Mouse (Mus musculus): ENCODE results near the gene Dtx1. TPM values are rescaled to one million over a fixed set of nuclear protein-coding genes. Genes with fewer than 3 reads are reported as not detected.

Dtx1 gene
- polyA plus RNA-seq, 1 experiment from 2014 or later, result 0.30 TPM

GRCm38 (mm10) chr5:120679676-120680555 lies 31.8 kb downstream of the Dtx1 start:
- POLR2A ChIA-PET, result no interaction called here
- DNase-seq (ENCODE audit: low read depth, low spot score), result no peak
- no peak for ATAC-seq
- CTCF ChIA-PET, result interaction anchor here (1.2 kb wide), 2 partner anchors 35 to 48 kb away, joined by 3 read pairs; no protein-coding TSS in a partner anchor
- in situ Hi-C loops (cut with MboI; ENCODE audit: low pct_unique_long_range_greater_than_20kb), result loop anchor here (5.0 kb wide), 1 partner anchor 63 kb away; no protein-coding TSS in a partner anchor
- H3K27me3 ChIP-seq, result peaks cover 3% of the 10 kb centered on the region
- TF ChIP-seq CTCF (IDR thresholded peaks at IDR 0.05), result no peak

GRCm38 (mm10) chr5:120677516-120677915 lies 34.2 kb downstream of the Dtx1 start:
- ATAC-seq (no peak), DNase-seq (ENCODE audit: low read depth, low spot score) (no peak)
- POLR2A ChIA-PET, result interaction anchor here (1.0 kb wide), 1 partner anchor 61 kb away, joined by 3 read pairs; no protein-coding TSS in a partner anchor
- no peak for TF ChIP-seq CTCF (IDR thresholded peaks at IDR 0.05)
- in situ Hi-C loops (cut with MboI; ENCODE audit: low pct_unique_long_range_greater_than_20kb), result loop anchor here (5.0 kb wide), 1 partner anchor 60 kb away; no protein-coding TSS in a partner anchor
- peaks cover 3% of the 10 kb centered on the region for H3K27me3 ChIP-seq
- CTCF ChIA-PET, result interaction anchor here (0.8 to 7.5 kb wide), 3 partner anchors 37 to 59 kb away, joined by 3 to 74 read pairs (median 7); no protein-coding TSS in a partner anchor

DNA sequence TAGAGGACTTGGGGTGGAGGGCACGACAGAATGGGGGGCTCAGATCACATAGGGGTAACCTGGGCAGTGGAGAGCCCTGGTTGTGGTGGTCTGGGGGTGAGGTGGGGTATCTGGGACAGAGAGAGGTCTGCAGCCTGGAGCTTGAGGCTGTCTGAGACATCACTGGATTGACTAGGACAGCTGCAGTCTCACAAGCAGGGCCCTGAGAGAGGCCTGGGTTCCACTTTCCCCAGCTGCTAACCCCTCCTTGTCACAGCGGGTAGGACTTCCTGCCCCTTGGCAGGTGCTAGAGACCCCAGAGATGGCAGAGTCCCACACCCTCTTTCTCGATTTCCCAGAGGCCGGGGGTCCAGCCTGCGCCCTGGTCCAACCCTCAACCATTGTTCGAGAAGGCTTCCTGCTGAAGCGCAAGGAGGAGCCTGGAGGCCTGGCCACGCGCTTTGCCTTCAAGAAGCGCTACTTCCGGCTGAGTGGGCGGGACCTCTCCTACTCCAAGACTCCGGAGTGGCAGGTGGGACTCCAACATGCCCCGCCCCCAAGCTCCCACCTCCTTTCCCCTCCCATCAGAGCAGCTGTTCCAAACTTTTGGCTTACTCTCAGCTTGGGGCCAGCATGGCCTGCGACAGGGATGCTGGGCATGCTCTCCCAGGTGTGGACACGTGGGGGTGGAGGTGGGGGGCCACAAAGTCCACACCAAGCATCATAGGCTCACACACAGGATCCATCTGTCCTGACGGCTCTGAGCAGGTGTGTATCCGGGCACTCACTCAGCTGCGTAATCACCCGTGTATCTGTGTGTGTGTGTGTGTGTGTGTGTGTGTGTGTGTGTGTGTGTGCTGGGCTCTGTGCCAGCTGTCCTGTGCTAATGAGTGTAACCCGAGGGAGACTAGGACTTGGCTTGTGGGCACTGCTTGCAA lies 37.2 kb downstream of the Dtx1 start:
- POLR2A ChIA-PET, result no interaction called here
- in situ Hi-C loops (cut with MboI; ENCODE audit: low pct_unique_long_range_greater_than_20kb), result loop anchor here (5.0 kb wide), 1 partner anchor 57 kb away; no protein-coding TSS in a partner anchor
- DNase-seq (ENCODE audit: low read depth, low spot score) (no peak), ATAC-seq (no peak)
- TF ChIP-seq CTCF (IDR thresholded peaks at IDR 0.05), result no peak
- CTCF ChIA-PET, result interaction anchor here (1.1 to 7.5 kb wide), 4 partner anchors 14 to 56 kb away, joined by 3 to 74 read pairs (median 4); partner anchors contain the start of gene Rasal1
- no peaks in the 10 kb centered on the region for H3K27me3 ChIP-seq

DNA sequence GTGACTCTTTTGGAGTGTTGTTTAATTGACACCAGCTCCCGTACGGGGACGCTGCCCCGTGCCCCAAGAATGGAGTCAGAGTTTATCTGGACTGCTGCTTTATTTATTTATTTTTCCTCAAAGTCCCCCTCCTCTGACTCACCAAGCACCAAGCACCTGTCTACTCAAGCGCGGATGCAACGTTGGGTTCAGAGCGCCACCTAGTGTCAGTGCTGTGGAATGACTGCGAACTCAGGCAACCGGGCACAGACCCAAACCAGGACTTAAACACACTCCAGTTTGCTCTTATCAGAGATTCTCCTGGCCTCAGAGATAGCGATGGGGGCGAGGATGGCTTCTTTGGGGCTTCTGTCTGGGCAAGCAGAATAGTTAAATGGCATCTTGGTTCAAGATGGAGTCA lies 38.1 kb downstream of the Dtx1 start:
- ChIA-PET POLR2A (no interaction called here), CTCF (interaction anchor here (0.7 to 7.5 kb wide), 3 partner anchors 24 to 55 kb away, joined by 3 to 74 read pairs (median 4); partner anchors contain the start of gene Rasal1)
- ATAC-seq (no peak), DNase-seq (ENCODE audit: low read depth, low spot score) (peak; percentile 33)
- no peaks in the 10 kb centered on the region for H3K27me3 ChIP-seq
- no peak for TF ChIP-seq CTCF (IDR thresholded peaks at IDR 0.05)
- in situ Hi-C loops (cut with MboI; ENCODE audit: low pct_unique_long_range_greater_than_20kb), result no loop called here

- DNase-seq (ENCODE audit: low read depth, low spot score), result no peak
- in situ Hi-C loops (cut with MboI; ENCODE audit: low pct_unique_long_range_greater_than_20kb), result no loop called here
- ATAC-seq, result no peak
- TF ChIP-seq CTCF (IDR thresholded peaks at IDR 0.05), result no peak
- H3K27me3 ChIP-seq, result no peaks in the 10 kb centered on the region
- CTCF ChIA-PET, result interaction anchor here (7.5 kb wide), 1 partner anchor 53 kb away, joined by 74 read pairs; no protein-coding TSS in a partner anchor
- POLR2A ChIA-PET, result no interaction called here
Observed at GRCm38 (mm10) chr5:120671865-120672264, 39.9 kb downstream of the Dtx1 start.

DNA sequence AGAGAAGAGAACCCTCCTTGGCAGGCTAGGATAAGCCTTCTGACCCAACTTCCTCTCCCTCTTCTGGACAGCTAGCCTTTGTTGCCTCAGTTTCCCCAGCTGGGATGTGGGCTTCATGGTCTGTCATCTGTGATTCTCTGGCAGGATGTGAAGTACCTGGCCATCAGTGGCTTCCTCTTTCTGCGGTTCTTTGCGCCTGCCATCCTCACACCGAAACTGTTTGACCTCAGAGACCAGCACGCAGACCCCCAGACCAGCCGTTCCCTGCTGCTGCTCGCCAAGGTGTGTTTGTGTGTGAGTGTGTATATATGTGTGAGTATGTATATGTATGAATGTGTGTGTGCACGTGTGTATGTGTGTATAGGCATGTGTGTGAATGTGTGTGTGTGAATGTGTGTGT lies 41.6 kb downstream of the Dtx1 start:
- in situ Hi-C loops (cut with MboI; ENCODE audit: low pct_unique_long_range_greater_than_20kb), result no loop called here
- CTCF ChIA-PET, result no interaction called here
- DNase-seq (ENCODE audit: low read depth, low spot score), result no peak
- no peaks in the 10 kb centered on the region for H3K27me3 ChIP-seq
- ATAC-seq, result no peak
- POLR2A ChIA-PET, result no interaction called here
- TF ChIP-seq CTCF (IDR thresholded peaks at IDR 0.05), result no peak

- ATAC-seq, result no peak
- CTCF ChIA-PET, result no interaction called here
- no peaks in the 10 kb centered on the region for H3K27me3 ChIP-seq
- no peak for TF ChIP-seq CTCF (IDR thresholded peaks at IDR 0.05)
- POLR2A ChIA-PET, result no interaction called here
- no peak for DNase-seq (ENCODE audit: low read depth, low spot score)
- in situ Hi-C loops (cut with MboI; ENCODE audit: low pct_unique_long_range_greater_than_20kb), result no loop called here
Observed at GRCm38 (mm10) chr5:120668761-120669160, 43.0 kb downstream of the Dtx1 start.

DNA sequence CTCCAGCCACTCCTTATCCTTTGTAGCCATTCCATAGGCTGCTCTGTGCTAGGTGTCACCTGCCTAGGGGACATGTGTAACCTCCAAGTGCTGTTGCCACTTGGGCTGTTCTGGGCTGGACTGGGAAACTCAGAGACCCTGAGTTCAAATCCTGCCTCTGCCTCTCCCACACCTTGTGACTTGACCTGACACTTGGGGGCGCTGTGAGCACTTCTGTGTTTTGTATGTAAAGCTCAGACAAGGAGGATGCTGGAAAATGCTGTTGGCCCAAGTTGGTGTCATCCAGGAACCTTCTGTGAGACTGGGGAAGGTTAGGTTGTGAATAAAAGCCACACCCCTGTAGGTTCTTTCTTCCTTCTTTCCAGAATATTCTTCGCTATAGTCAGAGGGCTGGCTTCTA lies 46.8 kb downstream of the Dtx1 start:
- no peaks in the 10 kb centered on the region for H3K27me3 ChIP-seq
- TF ChIP-seq CTCF (IDR thresholded peaks at IDR 0.05), result no peak
- ChIA-PET POLR2A (no interaction called here), CTCF (no interaction called here)
- in situ Hi-C loops (cut with MboI; ENCODE audit: low pct_unique_long_range_greater_than_20kb), result no loop called here
- ATAC-seq (no peak), DNase-seq (ENCODE audit: low read depth, low spot score) (no peak)

GRCm38 (mm10) chr5:120660816-120661215 lies 50.9 kb downstream of the Dtx1 start:
- ATAC-seq (no peak), DNase-seq (ENCODE audit: low read depth, low spot score) (no peak)
- in situ Hi-C loops (cut with MboI; ENCODE audit: low pct_unique_long_range_greater_than_20kb), result no loop called here
- H3K27me3 ChIP-seq, result no peaks in the 10 kb centered on the region
- ChIA-PET POLR2A (no interaction called here), CTCF (interaction anchor here (1.2 to 1.4 kb wide), 2 partner anchors 15 to 86 kb away, joined by 3 read pairs; no protein-coding TSS in a partner anchor)
- no peak for TF ChIP-seq CTCF (IDR thresholded peaks at IDR 0.05)

DNA sequence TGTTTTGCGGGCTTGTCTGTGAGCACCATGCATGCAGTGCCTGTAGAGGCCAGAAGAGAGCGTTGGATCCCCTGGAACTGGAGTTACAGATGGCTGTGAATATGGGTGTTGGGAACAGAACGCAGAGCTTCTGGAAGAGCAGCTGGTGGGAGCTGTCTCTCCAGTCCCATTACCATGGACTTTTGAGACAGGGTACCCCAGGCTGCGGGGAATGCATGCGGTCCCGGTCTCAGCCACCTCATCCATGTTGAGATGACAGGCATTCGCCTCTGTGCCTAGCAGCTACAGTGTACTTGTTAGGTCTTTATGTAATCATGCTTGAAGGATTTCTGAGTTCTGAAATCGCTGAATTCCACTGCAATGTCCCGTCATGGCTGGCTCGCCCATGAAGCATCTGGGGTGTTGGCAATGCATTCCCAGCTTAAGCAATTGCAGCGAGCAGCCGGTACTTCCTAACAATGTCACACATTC lies 55.4 kb downstream of the Dtx1 start:
- H3K27me3 ChIP-seq, result no peaks in the 10 kb centered on the region
- TF ChIP-seq CTCF (IDR thresholded peaks at IDR 0.05), result no peak
- DNase-seq (ENCODE audit: low read depth, low spot score) (no peak), ATAC-seq (no peak)
- in situ Hi-C loops (cut with MboI; ENCODE audit: low pct_unique_long_range_greater_than_20kb), result no loop called here
- ChIA-PET CTCF (interaction anchor here (1.4 kb wide), 1 partner anchor 18 kb away, joined by 3 read pairs; no protein-coding TSS in a partner anchor), POLR2A (no interaction called here)
